Mouse (Mus musculus): Measurements from ENCODE around the gene Glycam1. TPM values are rescaled to one million over a fixed set of nuclear protein-coding genes. Genes with fewer than 3 reads are reported as not detected.

Glycam1 gene
- polyA plus RNA-seq, 1 experiment from 2014 or later: not detected

DNA sequence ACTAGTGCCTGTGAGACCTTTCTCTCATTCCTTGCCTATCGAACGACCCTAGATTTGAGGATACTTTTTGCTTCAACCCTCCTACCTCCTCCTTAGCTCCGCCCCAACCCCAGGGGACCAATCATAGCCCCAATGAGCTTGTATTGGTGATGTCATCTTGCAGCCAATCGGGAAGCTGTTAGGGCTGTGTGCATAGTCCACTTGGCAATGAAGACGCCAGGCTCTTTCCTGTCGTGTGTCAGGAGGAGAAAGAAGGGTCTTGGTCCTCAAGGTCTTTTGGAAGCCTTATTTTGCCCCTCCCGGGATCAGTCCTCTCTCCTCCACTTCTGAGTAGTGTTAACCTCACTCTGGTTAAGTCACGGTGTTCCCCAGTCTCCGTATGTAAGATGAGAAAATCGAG, 50.8 kb downstream of the Glycam1 start:
- 1% methylated on average over 10 of the region's 10 CpGs for WGBS
- ATAC-seq: peak; percentile 96
- H3K36me3 ChIP-seq: no peaks in the 10 kb centered on the region
- H3K4me3 ChIP-seq (replicated peaks): peak overlapping the region; percentile 30
- H3K9ac ChIP-seq: no peak overlapping the region
- H3K9me3 ChIP-seq: no peaks in the 10 kb centered on the region
- peak overlapping the region; percentile 65 for H3K4me2 ChIP-seq (replicated peaks)
- H3K27me3 ChIP-seq (replicated peaks): no peaks in the 10 kb centered on the region
- peaks cover 16% of the 10 kb centered on the region; the same call in 1 of the 2 replicates for H3K4me1 ChIP-seq (replicated peaks)
- no peak overlapping the region for H3K27ac ChIP-seq

- Histone ChIP-seq H3K4me2 (replicated peaks) (peak overlapping the region; percentile 65), H3K9ac (no peak overlapping the region), H3K4me1 (replicated peaks) (peaks cover 16% of the 10 kb centered on the region; the same call in 1 of the 2 replicates), H3K4me3 (replicated peaks) (peak overlapping the region; percentile 30; the same call in 1 of the 2 replicates), H3K9me3 (no peaks in the 10 kb centered on the region), H3K27ac (peak overlapping the region; percentile 34; the same call in 1 of the 2 replicates), H3K27me3 (replicated peaks) (no peaks in the 10 kb centered on the region), H3K36me3 (no peaks in the 10 kb centered on the region)
- peak; percentile 71 for ATAC-seq
- WGBS: 9% methylated on average over 7 of the region's 7 CpGs
Measured at GRCm38 (mm10) chr15:103513621-103514031, 51.3 kb downstream of the Glycam1 start.

Other genes starting within 250 kb of the Glycam1 start
- gene Zfp385a, start 225.0 kb downstream of the Glycam1 start, polyA plus RNA-seq (2015; fragmentation: Nextera tagmentation; extraction: Ambion mirVana): 5.6 TPM in 2 replicates
- 44.8 and 45.5 TPM in 2 replicates for gene Itga5, start 198.3 kb downstream of the Glycam1 start, polyA plus RNA-seq (2015; fragmentation: Nextera tagmentation; extraction: Ambion mirVana)
- gene Gtsf1, start 134.6 kb downstream of the Glycam1 start, polyA plus RNA-seq (2015; fragmentation: Nextera tagmentation; extraction: Ambion mirVana): not detected in 2 replicates
- not detected in 2 replicates for gene Gtsf2, start 116.6 kb downstream of the Glycam1 start, polyA plus RNA-seq (2015; fragmentation: Nextera tagmentation; extraction: Ambion mirVana)
- 3.2 and 3.3 TPM in 2 replicates for gene Nckap1l, start 111.3 kb downstream of the Glycam1 start, polyA plus RNA-seq (2015; fragmentation: Nextera tagmentation; extraction: Ambion mirVana)
- gene Pde1b, start 62.0 kb downstream of the Glycam1 start, polyA plus RNA-seq (2015; fragmentation: Nextera tagmentation; extraction: Ambion mirVana): 5.1 and 6.3 TPM in 2 replicates
- gene Ppp1r1a, start 27.1 kb downstream of the Glycam1 start, polyA plus RNA-seq (2015; fragmentation: Nextera tagmentation; extraction: Ambion mirVana): 9.8 and 10.3 TPM in 2 replicates
- gene Mucl1, start 190.4 kb upstream of the Glycam1 start, polyA plus RNA-seq (2015; fragmentation: Nextera tagmentation; extraction: Ambion mirVana): not detected in 2 replicates

Data from intestine, embryonic 15.5 days (tissue).